Mouse (Mus musculus) limb, embryonic 10.5 days (tissue): ENCODE data around the gene N4bp2. TPM values are rescaled to one million over a fixed set of nuclear protein-coding genes. Genes with fewer than 3 reads are reported as not detected.

Experiments
- DNase-seq: peaks from one replicate; pipeline ENCODE4 v3.0.0-alpha.2; 2017; ENCODE audit warnings: low spot score
- H3K27ac ChIP-seq: fragments of 300-500 bp; sonication (generic); 2 replicates; pipeline ENCODE4 v1.5.1; 2016; ENCODE audit warnings: mild to moderate bottlenecking
- H3K27me3 ChIP-seq: fragments of 300-500 bp; sonication (generic); 2 replicates; pipeline ENCODE4 v1.6.1; 2016; ENCODE audit warnings: low read depth, mild to moderate bottlenecking; ENCODE audit not compliant: poor library complexity, severe bottlenecking
- H3K36me3 ChIP-seq: fragments of 300-500 bp; sonication (generic); 2 replicates; pipeline ENCODE4 v1.6.1; 2016; ENCODE audit warnings: mild to moderate bottlenecking, moderate library complexity
- H3K4me1 ChIP-seq: fragments of 300-500 bp; sonication (generic); 2 replicates; pipeline ENCODE4 v1.6.1; 2016
- H3K4me3 ChIP-seq: fragments of 300-500 bp; sonication (generic); 2 replicates; pipeline ENCODE4 v1.5.1; 2016; ENCODE audit warnings: mild to moderate bottlenecking, moderate library complexity
- H3K9me3 ChIP-seq: fragments of 300-500 bp; sonication (generic); replicated peaks from 2 replicates; pipeline ENCODE4 v1.6.1; 2016; ENCODE audit warnings: mild to moderate bottlenecking
- WGBS: fragments of 180-500 bp; shearing (Covaris S2); methylation state at CpG from one replicate; pipeline ENCODE4 v1.1.7; 2016; 5-methylcytosine and 5-hydroxymethylcytosine counted together
- polyA plus RNA-seq: library from polyadenylated mRNA; unstranded; fragments of >200 nt; fragmentation: Nextera tagmentation; extraction: Ambion mirVana; gene quantifications from 2 replicates; pipeline ENCODE4 v1.2.1, GENCODE M21; 2016

N4bp2 gene
- polyA plus RNA-seq, 1 experiment from 2014 or later: 39.8 TPM

DNA sequence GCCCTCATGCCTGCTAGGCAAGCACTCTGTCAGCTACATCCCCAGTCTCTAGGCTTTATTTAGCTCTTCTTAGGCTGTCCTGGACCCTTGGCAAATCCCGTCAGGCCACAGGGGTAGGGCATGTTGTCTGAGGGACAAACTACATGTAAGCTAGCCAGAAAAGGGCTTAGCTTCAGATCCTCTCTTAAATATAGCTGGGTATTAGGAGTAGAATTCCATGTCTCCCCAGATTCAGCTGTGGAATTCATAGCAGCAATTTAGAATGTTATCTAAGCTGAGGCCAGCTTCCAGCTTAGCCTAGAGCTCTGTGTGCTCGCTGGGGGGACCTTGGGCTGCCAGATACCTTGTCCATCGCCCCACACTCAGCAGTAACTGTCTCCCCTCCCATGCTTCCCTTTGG, 83.6 kb downstream of the N4bp2 start:
- Histone ChIP-seq H3K4me3 (no peak overlapping the region), H3K27ac (no peak overlapping the region), H3K4me1 (peaks cover 5% of the 10 kb centered on the region), H3K9me3 (no peaks in the 10 kb centered on the region), H3K36me3 (no peaks in the 10 kb centered on the region), H3K27me3 (no peaks in the 10 kb centered on the region)
- no peak for DNase-seq
- WGBS: 84% methylated on average over 3 of the region's 3 CpGs

DNA sequence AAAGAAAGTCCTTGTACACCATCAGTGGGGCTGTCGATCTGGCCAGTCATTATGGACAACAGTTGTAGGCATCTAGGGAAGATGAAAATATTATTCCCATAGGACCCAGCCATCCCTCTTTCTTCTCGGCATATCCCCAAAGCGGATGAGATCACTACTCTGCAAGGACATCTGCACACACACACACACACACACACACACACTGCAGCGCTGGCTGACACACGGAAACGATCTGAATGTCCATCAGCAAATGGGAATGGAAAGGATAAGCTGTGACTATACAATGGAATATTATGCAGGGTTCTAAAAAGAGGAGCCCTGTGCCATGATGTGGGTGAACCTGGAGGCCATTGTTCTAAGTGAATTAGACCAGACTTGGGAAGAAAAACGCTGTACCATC, 84.3 kb downstream of the N4bp2 start:
- Histone ChIP-seq H3K9me3 (no peaks in the 10 kb centered on the region), H3K4me1 (no peaks in the 10 kb centered on the region; the same call in 1 of the 2 replicates), H3K36me3 (no peaks in the 10 kb centered on the region), H3K27ac (no peak overlapping the region), H3K4me3 (no peak overlapping the region), H3K27me3 (no peaks in the 10 kb centered on the region)
- WGBS: 94% methylated on average over 7 of the region's 7 CpGs
- DNase-seq: no peak

DNA sequence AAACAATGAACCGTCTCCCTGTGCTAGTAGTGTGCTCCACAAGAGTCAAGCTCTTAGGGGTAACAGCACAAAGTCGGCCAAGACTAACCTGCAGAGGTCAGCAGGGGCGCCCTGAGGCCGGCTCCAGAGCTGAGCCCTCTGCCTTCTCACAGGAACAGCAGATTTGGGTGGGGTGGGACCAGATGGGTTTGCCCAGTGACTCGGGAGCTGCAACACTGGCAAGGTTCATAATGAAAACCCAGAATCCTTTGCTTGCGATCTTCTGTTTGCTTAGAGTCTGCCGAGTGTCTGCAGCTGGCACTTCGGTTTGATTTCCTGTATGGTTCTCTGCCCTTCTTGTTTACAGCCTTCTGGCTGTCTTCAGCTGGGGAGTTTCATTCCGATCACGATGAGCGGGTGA, 87.4 kb downstream of the N4bp2 start:
- 74% methylated on average over 11 of the region's 11 CpGs for WGBS
- H3K27ac ChIP-seq: no peak overlapping the region
- no peak for DNase-seq
- no peak overlapping the region for H3K4me3 ChIP-seq
- no peaks in the 10 kb centered on the region for H3K27me3 ChIP-seq
- no peaks in the 10 kb centered on the region for H3K9me3 ChIP-seq
- H3K36me3 ChIP-seq: no peaks in the 10 kb centered on the region
- no peaks in the 10 kb centered on the region; the same call in 1 of the 2 replicates for H3K4me1 ChIP-seq

DNA sequence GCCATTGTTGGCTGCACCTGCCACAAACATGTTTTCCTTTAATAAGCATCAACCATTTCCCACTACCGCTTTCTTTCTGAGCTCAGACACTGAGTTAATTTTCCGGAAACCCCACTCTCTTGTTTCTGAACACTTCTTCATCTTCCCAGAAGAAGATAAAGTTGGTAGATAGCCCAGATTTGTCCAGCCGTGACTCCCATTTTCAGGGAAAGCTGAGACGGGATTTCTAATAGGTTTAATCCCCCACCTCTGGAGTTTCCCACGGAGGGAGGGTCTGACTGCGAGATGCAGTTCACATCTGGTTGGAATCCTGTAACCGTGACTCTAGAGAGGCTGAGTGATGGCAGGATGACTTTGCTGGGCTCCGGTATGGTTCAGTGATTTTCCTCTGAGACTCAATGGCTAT, 91.5 kb downstream of the N4bp2 start:
- Histone ChIP-seq H3K27me3 (no peaks in the 10 kb centered on the region), H3K36me3 (no peaks in the 10 kb centered on the region), H3K4me1 (peaks cover 6% of the 10 kb centered on the region; the same call in 1 of the 2 replicates), H3K9me3 (no peaks in the 10 kb centered on the region), H3K4me3 (no peak overlapping the region), H3K27ac (no peak overlapping the region)
- 70% methylated on average over 8 of the region's 8 CpGs for WGBS
- DNase-seq: no peak

DNA sequence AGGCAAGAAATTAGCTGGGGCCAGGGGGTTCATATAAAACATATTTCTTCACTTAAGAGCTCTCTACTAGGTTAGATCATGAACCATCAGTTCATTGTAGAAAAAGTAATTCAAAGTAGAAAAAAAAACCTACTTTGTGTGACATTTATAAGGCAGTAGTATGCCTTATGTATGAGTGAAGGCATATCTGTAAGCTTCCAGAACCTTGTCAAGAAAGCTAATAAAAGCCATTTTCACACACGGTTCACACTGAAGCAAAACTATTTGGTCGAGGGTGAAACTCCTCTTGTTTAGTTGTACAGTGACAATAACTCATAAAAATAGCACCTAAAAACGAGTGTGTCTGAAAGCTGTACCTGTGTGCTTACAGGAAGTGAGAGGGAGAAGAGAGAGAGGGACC, 92.2 kb downstream of the N4bp2 start:
- WGBS: 79% methylated on average over 3 of the region's 3 CpGs
- DNase-seq: no peak
- H3K27ac ChIP-seq: no peak overlapping the region

DNA sequence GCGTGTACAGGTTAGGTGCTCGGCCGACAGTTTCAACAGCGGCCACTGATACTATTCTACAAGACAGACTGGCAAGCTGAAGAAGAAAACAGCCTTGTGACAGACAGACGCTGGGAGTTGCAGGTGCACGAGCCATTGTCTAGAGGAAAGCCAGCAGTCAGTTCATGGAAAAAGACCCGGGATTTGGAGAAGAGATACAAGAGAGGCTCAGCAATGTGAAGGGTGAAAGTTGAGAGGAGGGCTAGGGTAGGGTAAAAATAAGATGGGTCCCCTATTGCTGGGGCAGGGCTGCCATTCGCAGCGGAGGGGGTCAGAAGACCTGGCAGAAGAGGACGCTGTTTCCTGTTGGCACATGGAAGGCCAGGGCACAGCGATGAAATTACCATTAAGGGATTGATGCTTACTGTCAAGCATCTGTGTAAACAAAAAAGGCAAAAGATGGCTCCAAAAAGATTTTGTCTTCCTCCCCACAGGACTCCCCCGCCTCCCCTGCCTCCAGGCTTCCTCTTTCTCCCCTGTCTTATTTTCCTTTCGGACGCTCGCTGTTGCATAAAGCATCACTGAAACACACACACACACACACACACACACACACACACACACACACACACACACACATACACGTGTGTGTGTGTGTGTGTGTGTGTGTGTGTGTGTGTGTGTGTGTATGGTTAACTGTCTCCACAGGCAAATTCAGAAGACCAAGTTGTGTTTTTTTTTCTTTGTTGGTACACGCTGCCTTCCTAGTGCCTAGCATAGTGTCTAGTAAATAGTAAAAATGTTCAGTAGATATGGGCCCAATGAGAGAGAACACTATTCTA, 93.5 kb downstream of the N4bp2 start:
- WGBS: 88% methylated on average over 17 of the region's 17 CpGs
- H3K4me1 ChIP-seq: peaks cover 6% of the 10 kb centered on the region; the same call in 1 of the 2 replicates
- H3K27me3 ChIP-seq: no peaks in the 10 kb centered on the region
- H3K27ac ChIP-seq: no peak overlapping the region
- H3K36me3 ChIP-seq: no peaks in the 10 kb centered on the region
- no peak for DNase-seq
- H3K4me3 ChIP-seq: no peak overlapping the region
- no peaks in the 10 kb centered on the region for H3K9me3 ChIP-seq

More for the DNA sequence above, 92.2 kb downstream of the N4bp2 start:
- H3K4me1 ChIP-seq: peaks cover 6% of the 10 kb centered on the region; the same call in 1 of the 2 replicates
- H3K36me3 ChIP-seq: no peaks in the 10 kb centered on the region
- no peaks in the 10 kb centered on the region for H3K27me3 ChIP-seq
- H3K9me3 ChIP-seq: no peaks in the 10 kb centered on the region
- H3K4me3 ChIP-seq: no peak overlapping the region

DNA sequence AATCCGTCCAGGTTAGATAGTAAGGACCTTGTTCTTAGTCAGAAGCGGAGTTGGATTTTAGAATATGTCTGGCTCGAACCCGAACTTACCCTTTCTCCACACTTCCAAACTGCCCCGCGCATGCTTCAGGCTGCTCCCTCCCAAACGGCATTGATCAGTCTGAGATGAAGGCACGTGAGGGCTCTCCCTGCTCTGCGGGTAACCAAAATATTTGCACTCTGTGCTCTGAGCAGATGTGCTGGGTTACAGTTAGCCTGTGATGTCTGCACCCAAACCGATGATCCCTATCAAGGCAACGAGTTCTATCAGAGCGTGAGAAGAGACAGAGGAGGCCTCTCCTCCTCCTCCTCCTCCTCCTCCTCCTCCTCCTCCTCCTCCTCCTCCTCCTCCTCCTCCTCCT, 94.6 kb downstream of the N4bp2 start:
- 83% methylated on average over 12 of the region's 12 CpGs for WGBS
- DNase-seq: no peak
- Histone ChIP-seq H3K27ac (no peak overlapping the region), H3K4me3 (no peak overlapping the region), H3K27me3 (no peaks in the 10 kb centered on the region), H3K36me3 (no peaks in the 10 kb centered on the region), H3K4me1 (peaks cover 6% of the 10 kb centered on the region; the same call in 1 of the 2 replicates), H3K9me3 (no peaks in the 10 kb centered on the region)

DNA sequence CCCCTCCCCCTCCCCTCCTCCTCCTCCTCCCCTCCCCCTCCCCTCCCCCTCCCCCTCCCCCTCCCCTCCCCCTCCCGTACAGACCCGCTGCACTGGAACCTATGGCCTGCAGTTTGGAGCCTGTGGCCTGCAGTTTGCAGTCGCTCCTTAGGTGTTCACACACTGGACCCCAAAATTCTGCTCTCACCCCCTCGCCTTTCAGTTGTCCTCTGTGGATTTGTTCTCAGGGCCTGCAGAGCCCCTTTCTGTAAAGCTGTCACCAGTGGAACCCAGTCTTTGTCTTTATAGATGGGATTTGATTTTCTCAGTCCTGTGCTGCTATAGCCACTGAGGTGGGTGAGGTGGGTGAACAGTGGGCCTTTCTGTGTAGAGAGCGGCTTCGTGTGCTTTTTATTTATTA, 95.0 kb downstream of the N4bp2 start:
- Histone ChIP-seq H3K36me3 (no peaks in the 10 kb centered on the region), H3K9me3 (no peaks in the 10 kb centered on the region), H3K4me1 (peaks cover 6% of the 10 kb centered on the region; the same call in 1 of the 2 replicates), H3K4me3 (no peak overlapping the region), H3K27me3 (no peaks in the 10 kb centered on the region), H3K27ac (no peak overlapping the region)
- 94% methylated on average over 4 of the region's 6 CpGs for WGBS
- no peak for DNase-seq

DNA sequence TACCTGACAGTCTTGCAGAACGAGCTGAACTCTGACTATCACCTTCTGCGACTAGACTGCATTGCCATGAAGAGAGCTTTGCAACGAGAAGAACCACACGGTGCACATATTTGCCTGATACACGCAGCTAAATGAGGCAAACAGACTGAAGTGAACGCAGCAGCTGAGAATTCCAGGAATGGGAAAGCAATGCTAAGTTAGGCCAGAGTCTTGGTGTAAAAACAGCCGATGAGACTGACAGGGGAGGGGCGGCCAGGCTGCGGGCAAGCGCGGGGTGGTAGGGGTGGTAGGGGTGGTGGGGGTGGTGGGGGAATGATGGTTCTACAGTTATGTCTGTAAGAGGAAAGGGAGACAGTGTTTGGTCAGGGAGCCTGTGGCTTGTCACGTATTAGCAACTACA, 95.6 kb downstream of the N4bp2 start:
- no peak overlapping the region for H3K4me3 ChIP-seq
- no peak for DNase-seq
- H3K4me1 ChIP-seq: peaks cover 6% of the 10 kb centered on the region; the same call in 1 of the 2 replicates
- no peaks in the 10 kb centered on the region for H3K9me3 ChIP-seq
- H3K36me3 ChIP-seq: no peaks in the 10 kb centered on the region
- no peaks in the 10 kb centered on the region for H3K27me3 ChIP-seq
- 82% methylated on average over 12 of the region's 12 CpGs for WGBS
- H3K27ac ChIP-seq: no peak overlapping the region

DNA sequence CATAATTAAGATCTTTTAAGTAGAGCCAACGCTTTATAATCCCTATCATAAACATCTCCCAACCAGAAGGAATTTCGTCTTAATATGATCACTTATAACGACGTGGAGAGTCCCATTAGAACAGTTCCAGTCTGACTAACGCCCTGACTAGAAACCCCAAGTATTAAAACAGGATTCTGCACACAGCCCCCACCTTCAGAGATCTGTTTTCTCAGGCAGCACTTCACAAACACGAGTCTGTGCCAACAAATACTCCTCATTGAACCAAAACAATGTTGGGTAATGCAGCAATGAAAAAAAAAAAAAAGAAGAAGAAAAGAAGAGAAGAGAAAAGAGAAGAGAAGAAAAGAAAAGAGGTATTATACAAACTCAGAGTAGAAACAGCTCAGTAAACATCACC, 96.1 kb downstream of the N4bp2 start:
- no peaks in the 10 kb centered on the region for H3K27me3 ChIP-seq
- no peaks in the 10 kb centered on the region for H3K9me3 ChIP-seq
- 78% methylated on average over 6 of the region's 6 CpGs for WGBS
- H3K4me3 ChIP-seq: no peak overlapping the region
- no peak for DNase-seq
- no peaks in the 10 kb centered on the region for H3K36me3 ChIP-seq
- H3K27ac ChIP-seq: no peak overlapping the region
- peaks cover 6% of the 10 kb centered on the region; the same call in 1 of the 2 replicates for H3K4me1 ChIP-seq

DNA sequence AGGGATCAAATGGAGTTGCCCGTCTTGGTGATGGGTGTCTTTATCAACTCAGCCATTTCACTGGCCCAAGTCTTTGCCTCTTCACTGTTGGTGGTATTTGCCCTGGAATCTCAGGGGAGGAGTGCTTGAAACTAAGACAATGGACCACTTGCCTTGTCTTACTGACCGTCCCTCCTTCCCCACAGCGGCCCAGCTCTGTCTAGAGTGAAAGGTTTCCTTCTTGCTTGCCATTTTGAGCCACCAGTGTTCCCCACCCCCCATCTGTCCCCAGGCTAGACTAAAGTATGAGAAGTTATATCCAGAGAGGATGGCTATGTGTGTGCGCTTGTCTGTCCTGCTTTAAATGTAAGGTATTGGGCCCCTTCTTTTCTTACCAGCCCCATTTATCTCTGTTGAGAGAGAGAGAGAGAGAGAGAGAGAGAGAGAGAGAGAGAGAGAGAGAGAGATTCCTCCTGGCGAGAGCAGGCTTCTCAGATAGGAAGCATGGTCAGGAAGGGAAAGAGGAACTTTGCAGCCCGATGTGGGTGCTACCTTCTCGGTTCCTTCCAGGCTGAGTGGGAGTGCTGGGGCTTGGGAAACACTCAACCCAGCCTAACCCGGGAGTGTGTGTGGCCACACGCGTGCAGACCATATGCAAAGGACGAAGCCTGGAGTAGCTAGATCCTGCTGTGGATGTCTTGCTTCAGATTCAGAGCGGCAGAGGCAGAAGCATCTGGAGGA, 97.1 kb downstream of the N4bp2 start:
- DNase-seq: no peak
- 84% methylated on average over 12 of the region's 12 CpGs for WGBS
- Histone ChIP-seq H3K4me3 (no peak overlapping the region), H3K27me3 (no peaks in the 10 kb centered on the region), H3K27ac (no peak overlapping the region), H3K36me3 (no peaks in the 10 kb centered on the region), H3K4me1 (peaks cover 6% of the 10 kb centered on the region; the same call in 1 of the 2 replicates), H3K9me3 (no peaks in the 10 kb centered on the region)

DNA sequence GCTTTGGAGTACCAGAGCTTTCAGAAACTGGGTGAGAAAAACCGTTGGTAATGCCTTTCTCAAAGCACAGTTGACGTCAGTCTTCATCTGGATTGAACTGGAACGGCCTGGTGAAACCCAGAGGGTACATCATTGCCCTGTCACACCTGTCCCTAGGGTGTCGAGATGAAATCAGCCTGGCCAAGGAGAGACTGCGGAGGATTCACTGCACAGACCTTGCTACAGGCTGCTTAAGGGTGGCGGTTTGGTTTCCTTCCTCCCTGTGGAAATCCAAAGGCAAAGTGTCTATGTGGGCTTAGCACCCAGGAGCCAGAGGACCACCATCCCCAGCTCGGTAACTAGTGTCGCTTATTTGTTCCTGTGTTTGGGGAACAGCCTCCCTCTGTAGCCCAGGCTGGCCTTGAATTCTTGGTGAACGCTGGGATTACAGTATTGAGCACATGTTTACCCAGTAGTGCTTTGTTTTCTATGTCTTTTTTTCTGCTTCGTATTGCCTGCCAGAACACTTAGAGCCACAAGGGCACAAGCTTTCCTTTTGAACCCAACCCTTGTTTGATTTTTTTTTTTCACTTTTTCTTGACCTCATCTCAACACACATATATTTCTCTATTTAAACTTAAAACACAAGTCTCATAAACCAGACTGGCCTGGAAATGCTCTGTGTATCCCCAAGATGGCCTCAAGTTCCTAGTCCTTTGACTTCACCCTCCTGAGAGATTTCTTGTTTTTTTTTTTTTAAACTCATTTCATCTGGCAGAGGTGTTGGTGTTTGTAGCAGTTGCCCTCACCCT, 98.0 kb downstream of the N4bp2 start, which contains the start of gene Rhoh:
Gene Rhoh (plus strand): TSS at position 60 of the 791 bp plus-strand sequence.
- Histone ChIP-seq H3K9me3 (no peaks in the 10 kb centered on the region), H3K4me1 (peaks cover 6% of the 10 kb centered on the region; the same call in 1 of the 2 replicates), H3K4me3 (no peak within 1 kb of the TSS), H3K27ac (no peak within 1 kb of the TSS), H3K27me3 (no peaks in the 10 kb centered on the region), H3K36me3 (no peaks in the 10 kb centered on the region)
- 89% methylated on average over 10 of the region's 10 CpGs for WGBS
- DNase-seq: no peak
